15 mouse cellular contexts compared by ENCODE assay signal in the genomic region with DNA sequence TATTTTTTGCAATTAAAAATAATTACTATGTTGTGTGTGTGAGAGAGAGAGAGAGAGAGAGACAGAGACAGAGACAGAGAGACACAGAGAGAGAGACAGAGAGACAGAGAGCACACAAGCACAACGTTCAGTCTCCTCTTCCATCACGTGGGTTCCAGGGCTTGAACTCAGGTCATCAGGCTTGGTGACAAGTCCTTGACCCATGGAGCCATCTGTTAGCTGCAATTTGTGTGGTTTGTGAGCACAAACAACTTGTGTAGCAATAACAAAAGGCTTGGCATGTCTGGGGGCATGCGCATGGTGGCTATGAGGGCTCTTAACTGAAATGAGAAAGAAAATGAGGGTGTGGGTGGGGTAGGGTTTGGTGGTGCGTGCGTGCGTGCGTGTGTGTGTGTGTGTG. TPM values are rescaled to one million over a fixed set of nuclear protein-coding genes. Genes with fewer than 3 reads are reported as not detected.
DNase-seq lines count a peak whose midpoint lies in the region; ATAC-seq and TF ChIP-seq lines count a peak whose summit lies in the region.
"Had no signal": no experiment of that assay in that cellular context is flagged by ENCODE, and none has a peak within 500 bp of the region (broad histone marks: within the 10 kb centered on the region; RNA-seq: fewer than 3 reads in every experiment).

No protein-coding gene starts in this region.

- H3K9ac ChIP-seq in lung, embryonic 14.5 days, result no peak overlapping the region
- no peak overlapping the region for H3K9ac ChIP-seq in embryonic facial prominence, embryonic 12.5 days
- no peak overlapping the region for H3K9ac ChIP-seq in intestine, embryonic 15.5 days
- H3K9ac ChIP-seq in liver, postnatal 0 days (replicated peaks), result no peak overlapping the region
- H3K9ac ChIP-seq: forebrain, postnatal 0 days; liver, embryonic 15.5 days had no signal

- peak overlapping the region; percentile 96 for H3K27ac ChIP-seq in lung, embryonic 14.5 days (ENCODE audit: low read depth)
- H3K27ac ChIP-seq in embryonic facial prominence, embryonic 12.5 days, result peak overlapping the region; percentile 97
- peak overlapping the region; percentile 93 for H3K27ac ChIP-seq in intestine, embryonic 15.5 days
- H3K27ac ChIP-seq in liver, postnatal 0 days (ENCODE audit: low read depth), result peak overlapping the region; percentile 96; the same call in 1 of the 2 replicates

- no peak for TF ChIP-seq EP300 in liver, postnatal 0 days (IDR thresholded peaks at IDR 0.05; ENCODE audit: low read depth)

- no peak for TF ChIP-seq CTCF in lung, embryonic 14.5 days (IDR thresholded peaks at IDR 0.05; ENCODE audit: low read depth)
- no peak for TF ChIP-seq CTCF in liver, postnatal 0 days (IDR thresholded peaks at IDR 0.05; ENCODE audit: low read depth)

- H3K4me2 ChIP-seq in lung, embryonic 14.5 days, result no peak overlapping the region
- H3K4me2 ChIP-seq in embryonic facial prominence, embryonic 12.5 days (replicated peaks), result no peak overlapping the region
- no peak overlapping the region for H3K4me2 ChIP-seq in intestine, embryonic 15.5 days (replicated peaks)
- H3K4me2 ChIP-seq in liver, postnatal 0 days (ENCODE audit: low read depth, low read length), result no peak overlapping the region
- H3K4me2 ChIP-seq: liver, embryonic 15.5 days had no signal

- 67% methylated on average over 7 of the region's 7 CpGs for WGBS in lung, embryonic 14.5 days
- 69% methylated on average over 7 of the region's 7 CpGs for WGBS in embryonic facial prominence, embryonic 12.5 days
- 69% methylated on average over 7 of the region's 7 CpGs for WGBS in intestine, embryonic 15.5 days
- WGBS in liver, postnatal 0 days (ENCODE audit: insufficient replicate concordance), result 70% methylated on average over 7 of the region's 7 CpGs

- ATAC-seq in lung, embryonic 14.5 days (ENCODE audit: insufficient read depth), result no peak
- ATAC-seq in embryonic facial prominence, embryonic 12.5 days (ENCODE audit: insufficient number of reproducible peaks, insufficient read depth, low FRiP score, low TSS enrichment), result no peak
- ATAC-seq in intestine, embryonic 15.5 days, result no peak
- peak; percentile 14 for ATAC-seq in liver, postnatal 0 days
- ATAC-seq: forebrain, postnatal 0 days; Patski had no signal

- H3K4me1 ChIP-seq in lung, embryonic 14.5 days (ENCODE audit: insufficient read depth), result peaks cover 24% of the 10 kb centered on the region
- peaks cover 62% of the 10 kb centered on the region for H3K4me1 ChIP-seq in embryonic facial prominence, embryonic 12.5 days
- H3K4me1 ChIP-seq in intestine, embryonic 15.5 days (replicated peaks), result peaks cover 43% of the 10 kb centered on the region
- H3K4me1 ChIP-seq in liver, postnatal 0 days (ENCODE audit: insufficient read depth), result peaks cover 20% of the 10 kb centered on the region
- H3K4me1 ChIP-seq: megakaryocyte, embryonic 14.5 days had no signal

- H3K4me3 ChIP-seq in lung, embryonic 14.5 days (ENCODE audit: low read depth, low read length), result no peak overlapping the region
- H3K4me3 ChIP-seq in embryonic facial prominence, embryonic 12.5 days, result no peak overlapping the region
- no peak overlapping the region for H3K4me3 ChIP-seq in intestine, embryonic 15.5 days (replicated peaks)
- H3K4me3 ChIP-seq in liver, postnatal 0 days (ENCODE audit: low read depth, low read length), result no peak overlapping the region
- H3K4me3 ChIP-seq: liver, embryonic 15.5 days; megakaryocyte, embryonic 14.5 days had no signal

- no peaks in the 10 kb centered on the region for H3K36me3 ChIP-seq in lung, embryonic 14.5 days (ENCODE audit: insufficient read depth)
- no peaks in the 10 kb centered on the region for H3K36me3 ChIP-seq in embryonic facial prominence, embryonic 12.5 days
- no peaks in the 10 kb centered on the region for H3K36me3 ChIP-seq in intestine, embryonic 15.5 days
- no peaks in the 10 kb centered on the region for H3K36me3 ChIP-seq in liver, postnatal 0 days (replicated peaks; ENCODE audit: insufficient read depth, low read length)
- H3K36me3 ChIP-seq: liver, embryonic 15.5 days had no signal

- H3K27me3 ChIP-seq in lung, embryonic 14.5 days (ENCODE audit: insufficient read depth, low read length), result no peaks in the 10 kb centered on the region
- no peaks in the 10 kb centered on the region for H3K27me3 ChIP-seq in embryonic facial prominence, embryonic 12.5 days
- no peaks in the 10 kb centered on the region for H3K27me3 ChIP-seq in intestine, embryonic 15.5 days (replicated peaks)
- H3K27me3 ChIP-seq in liver, postnatal 0 days (ENCODE audit: insufficient read depth, low read length), result no peaks in the 10 kb centered on the region
- H3K27me3 ChIP-seq: liver, embryonic 15.5 days; Patski had no signal

- H3K9me3 ChIP-seq in lung, embryonic 14.5 days (ENCODE audit: low read depth, low read length), result no peaks in the 10 kb centered on the region
- H3K9me3 ChIP-seq in embryonic facial prominence, embryonic 12.5 days, result no peaks in the 10 kb centered on the region
- H3K9me3 ChIP-seq in intestine, embryonic 15.5 days, result no peaks in the 10 kb centered on the region
- H3K9me3 ChIP-seq in liver, postnatal 0 days (ENCODE audit: low read length), result no peaks in the 10 kb centered on the region
- H3K9me3 ChIP-seq: liver, embryonic 15.5 days; megakaryocyte, embryonic 14.5 days had no signal

- DNase-seq in lung, embryonic 14.5 days, result peak; percentile 22
- DNase-seq in lung, postnatal 25 days (ENCODE audit: low spot score), result no peak
- DNase-seq in liver, postnatal 0 days, result no peak
- no peak for DNase-seq in adrenal gland, adult (ENCODE audit: inconsistent age in 2 of 2, low spot score in 1 of 2)
- DNase-seq in adrenal gland, postnatal 4 days (ENCODE audit: low spot score in 2 of 2), result no peak
- DNase-seq: cerebellum, adult 18-20 months; forebrain, postnatal 0 days; gastrocnemius, postnatal 10 days; kidney, adult 11 months; thymus, adult 18-20 months had no signal

RNA-seq across cellular contexts. Expression of gene Oaf, which starts 20.9 kb away (rescaled TPM):
- 84.5 and 95.4 TPM in 2 replicates for polyA plus RNA-seq in lung, embryonic 14.5 days (2014; fragmentation: Nextera tagmentation; extraction: Ambion mirVana)
- 89.3 and 106 TPM in 2 replicates for polyA plus RNA-seq in embryonic facial prominence, embryonic 12.5 days (2016; fragmentation: Nextera tagmentation; extraction: Ambion mirVana)
- polyA plus RNA-seq in intestine, embryonic 15.5 days (2015; fragmentation: Nextera tagmentation; extraction: Ambion mirVana), result 56.8 and 61.0 TPM in 2 replicates
- polyA plus RNA-seq in liver, postnatal 0 days (2015; fragmentation: Nextera tagmentation; extraction: Ambion mirVana), result 59.3 and 70.0 TPM in 2 replicates
- total RNA-seq in adrenal gland, postnatal 4 days (2021), result 10 to 100 TPM; 31.6 to 32.2 TPM

RNA-seq across cellular contexts. Expression of gene Trim29, which starts 50.0 kb away (rescaled TPM):
- 0.19 and 0.21 TPM in 2 replicates for polyA plus RNA-seq in lung, embryonic 14.5 days (2014; fragmentation: Nextera tagmentation; extraction: Ambion mirVana)
- polyA plus RNA-seq in embryonic facial prominence, embryonic 12.5 days (2016; fragmentation: Nextera tagmentation; extraction: Ambion mirVana), result 12.3 and 12.9 TPM in 2 replicates
- 1.3 and 1.7 TPM in 2 replicates for polyA plus RNA-seq in intestine, embryonic 15.5 days (2015; fragmentation: Nextera tagmentation; extraction: Ambion mirVana)
- polyA plus RNA-seq in liver, postnatal 0 days (2015; fragmentation: Nextera tagmentation; extraction: Ambion mirVana), result 0.04 TPM in 1 of 2 replicates, not detected in the other
- total RNA-seq in adrenal gland, postnatal 4 days (2021), result under 1 TPM in 1 of 2 experiments, not detected in 1; 0.25 TPM
- total RNA-seq: forebrain, postnatal 0 days had no signal
- polyA plus RNA-seq: Patski had no signal

RNA-seq across cellular contexts. Expression of gene Pou2f3, which starts 50.5 kb away (rescaled TPM):
- 0.08 and 0.16 TPM in 2 replicates for polyA plus RNA-seq in lung, embryonic 14.5 days (2014; fragmentation: Nextera tagmentation; extraction: Ambion mirVana)
- polyA plus RNA-seq in embryonic facial prominence, embryonic 12.5 days (2016; fragmentation: Nextera tagmentation; extraction: Ambion mirVana), result 0.18 TPM in 1 of 2 replicates, not detected in the other
- 0.52 and 0.70 TPM in 2 replicates for polyA plus RNA-seq in intestine, embryonic 15.5 days (2015; fragmentation: Nextera tagmentation; extraction: Ambion mirVana)
- polyA plus RNA-seq in liver, postnatal 0 days (2015; fragmentation: Nextera tagmentation; extraction: Ambion mirVana), result 0.05 TPM in 1 of 2 replicates, not detected in the other
- under 1 TPM in 1 of 2 experiments, not detected in 1; 0.14 TPM for total RNA-seq in adrenal gland, postnatal 4 days (2021)
- total RNA-seq: forebrain, postnatal 0 days had no signal
- polyA plus RNA-seq: forebrain, postnatal 0 days; liver, embryonic 15.5 days had no signal
